29 mouse cellular contexts compared by ENCODE assay signal in the genomic region with DNA sequence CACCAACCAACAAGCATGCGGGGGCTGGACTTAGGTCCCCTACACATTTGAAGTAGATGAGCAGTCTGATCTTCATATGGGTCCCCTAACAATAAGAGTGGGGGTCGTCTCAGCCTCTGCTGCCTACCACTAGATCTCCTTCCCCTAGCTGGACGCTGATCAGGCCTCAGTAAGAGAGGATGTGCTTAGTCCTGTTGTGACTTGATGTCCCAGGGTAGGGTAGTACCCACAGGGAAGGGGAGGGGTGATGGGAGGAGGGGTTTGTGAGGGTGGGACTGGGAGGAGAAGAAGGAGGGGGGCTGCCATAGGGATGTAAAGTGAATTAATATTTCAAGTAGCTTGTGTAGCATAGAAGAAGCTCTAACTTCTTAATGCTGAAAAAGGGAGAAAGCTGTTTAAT. TPM values are rescaled to one million over a fixed set of nuclear protein-coding genes. Genes with fewer than 3 reads are reported as not detected.
A peak's percentile ranks its signal among the peaks of the same experiment; 100 is the strongest.
DNase-seq lines count a peak whose midpoint lies in the region; ATAC-seq lines count a peak whose summit lies in the region.
"Had no signal": no experiment of that assay in that cellular context is flagged by ENCODE, and none has a peak within 500 bp of the region (broad histone marks: within the 10 kb centered on the region; RNA-seq: fewer than 3 reads in every experiment).

No protein-coding gene starts in this region.

- WGBS in liver, embryonic 13.5 days (ENCODE audit: insufficient replicate concordance): 61% methylated on average over 3 of the region's 3 CpGs
- WGBS in liver, embryonic 11.5 days: 68% methylated on average over 3 of the region's 3 CpGs
- 55% methylated on average over 3 of the region's 3 CpGs for WGBS in liver, embryonic 16.5 days (ENCODE audit: insufficient replicate concordance)

- H3K4me1 ChIP-seq in liver, embryonic 13.5 days (replicated peaks): peaks cover 35% of the 10 kb centered on the region
- peaks cover 10% of the 10 kb centered on the region for H3K4me1 ChIP-seq in liver, embryonic 11.5 days (replicated peaks; ENCODE audit: control insufficient read depth, insufficient read depth, low read length)
- H3K4me1 ChIP-seq in liver, embryonic 16.5 days (ENCODE audit: control insufficient read depth, low read depth, low read length): peaks cover 3% of the 10 kb centered on the region; the same call in 1 of the 2 replicates
- H3K4me1 ChIP-seq: embryonic facial prominence, embryonic 13.5 days; forebrain, embryonic 13.5 days; heart, embryonic 15.5 days had no signal

- peak overlapping the region; percentile 33; the same call in 1 of the 2 replicates for H3K9ac ChIP-seq in liver, embryonic 13.5 days
- no peak overlapping the region for H3K9ac ChIP-seq in liver, embryonic 11.5 days (ENCODE audit: low read depth, low read length)
- no peak overlapping the region for H3K9ac ChIP-seq in liver, embryonic 16.5 days (ENCODE audit: low read depth, low read length)
- H3K9ac ChIP-seq: embryonic facial prominence, embryonic 13.5 days; forebrain, embryonic 13.5 days; heart, embryonic 15.5 days; hindbrain, embryonic 14.5 days had no signal

- ATAC-seq in liver, embryonic 13.5 days (ENCODE audit: low read depth): no peak
- ATAC-seq in liver, embryonic 11.5 days (replicated peaks; ENCODE audit: low FRiP score): no peak
- ATAC-seq in liver, embryonic 16.5 days (ENCODE audit: low read depth): no peak
- ATAC-seq: CD4-positive, CD25-positive, alpha-beta regulatory T cell, adult 4 months; forebrain, embryonic 13.5 days; forebrain, embryonic 16.5 days; hindbrain, postnatal 0 days; inflammation-experienced regulatory T-cells, adult 6 months; intestine, embryonic 16.5 days had no signal

- H3K4me3 ChIP-seq in liver, embryonic 13.5 days (replicated peaks): peak overlapping the region; percentile 23
- H3K4me3 ChIP-seq in liver, embryonic 11.5 days (ENCODE audit: low read depth, low read length): no peak overlapping the region
- H3K4me3 ChIP-seq in liver, embryonic 16.5 days (ENCODE audit: low read depth, low read length): peak overlapping the region; percentile 31
- H3K4me3 ChIP-seq: embryonic facial prominence, embryonic 10.5 days; embryonic facial prominence, embryonic 13.5 days; forebrain, embryonic 13.5 days; gastrocnemius, adult 2 months; heart, adult 2 months; heart, embryonic 15.5 days had no signal

- intact Hi-C loops in heart, postnatal 14 days (cut with DNase I): no loop called here

- peak overlapping the region; percentile 37 for H3K4me2 ChIP-seq in liver, embryonic 13.5 days
- no peak overlapping the region for H3K4me2 ChIP-seq in liver, embryonic 11.5 days
- peak overlapping the region; percentile 46 for H3K4me2 ChIP-seq in liver, embryonic 16.5 days (ENCODE audit: low read depth, low read length)
- H3K4me2 ChIP-seq: embryonic facial prominence, embryonic 13.5 days; forebrain, embryonic 13.5 days; heart, embryonic 11.5 days; heart, embryonic 15.5 days; hindbrain, embryonic 14.5 days had no signal

- H3K9me3 ChIP-seq in liver, embryonic 13.5 days (replicated peaks): no peaks in the 10 kb centered on the region
- no peaks in the 10 kb centered on the region for H3K9me3 ChIP-seq in liver, embryonic 11.5 days (ENCODE audit: control insufficient read depth, low read length)
- H3K9me3 ChIP-seq in liver, embryonic 16.5 days (replicated peaks; ENCODE audit: control insufficient read depth, low read length): no peaks in the 10 kb centered on the region
- H3K9me3 ChIP-seq: embryonic facial prominence, embryonic 10.5 days; embryonic facial prominence, embryonic 13.5 days; forebrain, embryonic 13.5 days; heart, embryonic 15.5 days had no signal

- H3K27ac ChIP-seq in liver, embryonic 13.5 days: peak overlapping the region; percentile 43
- no peak overlapping the region for H3K27ac ChIP-seq in liver, embryonic 11.5 days (ENCODE audit: low read depth, low read length)
- H3K27ac ChIP-seq in liver, embryonic 16.5 days (ENCODE audit: low read length): no peak overlapping the region; the same call in 1 of the 2 replicates
- H3K27ac ChIP-seq: embryonic facial prominence, embryonic 10.5 days; embryonic facial prominence, embryonic 13.5 days; forebrain, embryonic 13.5 days; gastrocnemius, adult 2 months; heart, adult 2 months; heart, embryonic 15.5 days; hindbrain, embryonic 14.5 days; hindbrain, postnatal 0 days had no signal

- peak; percentile 66 for DNase-seq in heart, adult 11 months
- no peak for DNase-seq in heart, postnatal 14 days
- DNase-seq in liver, embryonic 13.5 days: no peak
- DNase-seq in liver, embryonic 11.5 days (ENCODE audit: low spot score): no peak
- DNase-seq in frontal cortex, postnatal 10 days (ENCODE audit: low spot score in 2 of 2): no peak
- DNase-seq: adrenal gland, adult 2 months; adrenal gland, postnatal 14 days; cerebellum, adult 11 months; cerebellum, adult 2 months; cerebellum, postnatal 10 days; cerebellum, postnatal 36 days; embryo, embryonic 11 days; gastrocnemius, adult 2 months; gastrocnemius, postnatal 14 days; heart, adult 2 months; heart, postnatal 10 days; heart, postnatal 4 days had no signal

- H3K27me3 ChIP-seq in liver, embryonic 13.5 days: no peaks in the 10 kb centered on the region
- H3K27me3 ChIP-seq in liver, embryonic 11.5 days (replicated peaks; ENCODE audit: control insufficient read depth, insufficient read depth, low read length): no peaks in the 10 kb centered on the region
- no peaks in the 10 kb centered on the region for H3K27me3 ChIP-seq in liver, embryonic 16.5 days (ENCODE audit: control insufficient read depth, insufficient read depth, low read depth, low read length)
- H3K27me3 ChIP-seq: embryonic facial prominence, embryonic 13.5 days; forebrain, embryonic 13.5 days; heart, embryonic 15.5 days had no signal

- H3K36me3 ChIP-seq in liver, embryonic 13.5 days: 0 out of 2 replicates have a peak, but pooled peaks cover 2% of the 10 kb centered on the region
- H3K36me3 ChIP-seq in liver, embryonic 11.5 days (ENCODE audit: control insufficient read depth, insufficient read depth, low read length): no peaks in the 10 kb centered on the region
- no peaks in the 10 kb centered on the region; the same call in 1 of the 2 replicates for H3K36me3 ChIP-seq in liver, embryonic 16.5 days (ENCODE audit: control insufficient read depth, insufficient read depth)
- H3K36me3 ChIP-seq: embryonic facial prominence, embryonic 10.5 days; embryonic facial prominence, embryonic 13.5 days; heart, embryonic 15.5 days had no signal

RNA-seq across cellular contexts. Expression of a gene that starts 11.0 kb away (rescaled TPM):
- total RNA-seq in heart, postnatal 14 days (2021): 10 to 100 TPM; 74.3 to 80.3 TPM
- polyA plus RNA-seq in liver, embryonic 13.5 days (2015; fragmentation: Nextera tagmentation; extraction: Ambion mirVana): 35.2 and 46.3 TPM in 2 replicates
- polyA plus RNA-seq in liver, embryonic 11.5 days (2014; fragmentation: Nextera tagmentation; extraction: Ambion mirVana): 29.7 and 33.1 TPM in 2 replicates
- 37.1 and 39.3 TPM in 2 replicates for polyA plus RNA-seq in liver, embryonic 16.5 days (2015; fragmentation: Nextera tagmentation; extraction: Ambion mirVana)

RNA-seq across cellular contexts. Expression of a gene that starts 11.1 kb away (rescaled TPM):
- 10 to 100 TPM; 68.1 to 80.6 TPM for total RNA-seq in heart, postnatal 14 days (2021)
- 99.4 and 128 TPM in 2 replicates for polyA plus RNA-seq in liver, embryonic 13.5 days (2015; fragmentation: Nextera tagmentation; extraction: Ambion mirVana)
- polyA plus RNA-seq in liver, embryonic 11.5 days (2014; fragmentation: Nextera tagmentation; extraction: Ambion mirVana): 234 and 253 TPM in 2 replicates
- polyA plus RNA-seq in liver, embryonic 16.5 days (2015; fragmentation: Nextera tagmentation; extraction: Ambion mirVana): 53.0 and 58.0 TPM in 2 replicates

RNA-seq across cellular contexts. Expression of a gene that starts 33.1 kb away (rescaled TPM):
- 1 to 10 TPM; 2.1 to 2.9 TPM for total RNA-seq in heart, postnatal 14 days (2021)
- 12.3 and 21.0 TPM in 2 replicates for polyA plus RNA-seq in liver, embryonic 13.5 days (2015; fragmentation: Nextera tagmentation; extraction: Ambion mirVana)
- 12.1 and 15.4 TPM in 2 replicates for polyA plus RNA-seq in liver, embryonic 11.5 days (2014; fragmentation: Nextera tagmentation; extraction: Ambion mirVana)
- 17.8 and 19.7 TPM in 2 replicates for polyA plus RNA-seq in liver, embryonic 16.5 days (2015; fragmentation: Nextera tagmentation; extraction: Ambion mirVana)
- polyA plus RNA-seq: CD4-positive, CD25-positive, alpha-beta regulatory T cell, adult 4 months; inflammation-experienced regulatory T-cells, adult 6 months had no signal
